Mouse (Mus musculus): ENCODE measurements around the gene Bclaf1. TPM values are rescaled to one million over a fixed set of nuclear protein-coding genes. Genes with fewer than 3 reads are reported as not detected.

Bclaf1 gene
- total RNA-seq, 2 experiments from 2014 or later: 117 TPM

DNA sequence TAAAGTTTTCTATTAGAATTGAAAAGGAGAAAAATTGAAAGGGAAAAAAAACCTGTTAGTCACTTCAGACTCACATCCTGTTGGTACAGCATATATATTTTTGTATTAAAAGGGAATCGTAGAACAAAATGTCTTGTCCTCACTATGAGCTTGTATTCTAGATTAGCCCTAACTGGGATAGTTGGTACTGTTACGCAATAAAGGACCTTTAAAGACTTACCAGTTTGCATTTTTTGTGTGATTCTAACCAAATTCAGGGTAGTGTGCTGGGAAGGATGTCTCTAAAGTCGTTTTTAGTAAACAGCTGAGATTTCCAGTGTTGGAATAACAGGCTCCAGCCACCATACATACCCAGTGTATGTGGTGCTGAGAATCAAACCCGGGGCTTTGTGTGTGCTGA is 1.7 kb downstream of the Bclaf1 start:
- no peak for DNase-seq (ENCODE audit: low spot score in 2 of 2)

DNA sequence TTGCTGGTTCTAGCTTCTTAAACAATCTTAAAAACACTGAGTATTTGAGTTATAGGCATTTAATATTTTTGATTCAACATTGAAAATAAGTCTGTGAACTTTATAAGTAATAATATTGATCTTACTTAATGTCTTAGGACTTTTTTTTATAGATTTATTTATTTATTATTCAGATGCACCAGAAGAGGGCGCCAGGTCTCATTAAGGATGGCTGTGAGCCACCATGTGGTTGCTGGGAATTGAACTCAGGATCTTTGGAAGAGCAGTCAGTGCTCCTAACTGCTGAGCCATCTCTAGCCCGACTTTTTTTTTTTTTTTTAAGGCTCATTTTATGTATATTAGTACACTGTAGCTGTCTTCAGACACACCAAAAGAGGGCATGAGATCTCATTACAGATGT is 2.5 kb downstream of the Bclaf1 start:
- DNase-seq (ENCODE audit: low spot score in 2 of 2): no peak

DNA sequence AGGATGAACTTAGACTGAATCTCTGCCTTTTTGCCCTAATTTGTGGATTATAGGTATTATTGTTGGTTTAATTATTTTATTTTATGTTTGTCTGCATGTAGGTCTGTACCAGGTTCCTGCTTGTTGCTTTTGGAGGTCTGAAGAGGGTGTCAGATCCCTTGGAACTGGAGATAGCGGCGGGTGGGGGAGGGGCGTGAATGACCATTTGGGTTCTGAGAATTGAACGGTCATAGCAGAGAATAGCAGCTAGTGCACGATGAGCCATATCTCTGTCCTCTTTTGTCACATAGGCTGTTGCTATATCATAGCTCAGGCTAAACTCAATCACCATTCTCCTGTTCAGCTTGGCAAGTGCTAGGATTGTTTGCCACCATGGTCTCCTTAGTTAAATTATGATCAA is 5.2 kb downstream of the Bclaf1 start:
- DNase-seq (ENCODE audit: low spot score in 2 of 2): no peak

- no peak for DNase-seq (ENCODE audit: low spot score in 2 of 2)
These were observed 14.0 kb downstream of the Bclaf1 start for GRCm38 (mm10) chr10:20326226-20326625.

GRCm38 (mm10) chr10:20331262-20331661 is 19.0 kb downstream of the Bclaf1 start:
- DNase-seq (ENCODE audit: low spot score in 2 of 2): no peak

DNA sequence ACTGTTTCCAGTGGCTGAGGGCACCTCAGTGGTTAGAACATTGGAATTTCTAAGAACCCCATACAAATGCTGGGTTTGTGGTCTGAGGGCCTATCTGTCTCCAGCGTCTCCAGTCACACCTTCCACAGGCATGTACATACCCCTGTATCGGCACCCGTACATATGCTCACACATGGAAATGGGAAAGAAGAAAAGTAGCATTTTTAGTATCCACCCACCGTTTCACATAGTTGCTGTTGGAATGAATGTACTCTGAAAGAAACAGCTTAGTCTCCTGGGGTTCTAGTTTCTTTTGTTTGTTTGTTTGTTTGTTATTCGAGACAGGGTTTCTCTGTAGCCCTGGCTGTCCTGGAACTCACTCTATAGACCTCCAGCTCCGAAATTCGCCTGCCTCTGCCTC is 25.6 kb downstream of the Bclaf1 start:
- no peak for DNase-seq (ENCODE audit: low spot score in 2 of 2)

DNA sequence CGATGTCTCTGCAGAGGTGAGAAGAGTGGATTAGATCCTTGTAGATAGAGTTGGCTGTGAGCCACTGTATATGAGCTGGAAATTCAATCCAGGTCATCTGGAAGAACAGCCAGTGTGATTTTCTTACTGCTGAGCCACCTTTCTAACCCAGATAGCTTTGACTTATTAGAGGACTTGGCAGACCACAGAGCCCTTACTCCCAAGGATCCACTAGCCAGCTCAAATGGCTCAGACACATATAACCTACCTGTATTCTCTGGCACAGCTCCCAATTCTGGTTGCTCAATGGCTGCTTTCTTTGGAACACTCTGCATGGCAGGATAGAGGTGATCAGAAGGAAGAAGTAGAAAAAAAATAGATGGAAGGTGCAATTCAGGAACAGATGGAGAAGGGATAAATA is 33.5 kb downstream of the Bclaf1 start:
- no peak for DNase-seq (ENCODE audit: low spot score in 2 of 2)

DNA sequence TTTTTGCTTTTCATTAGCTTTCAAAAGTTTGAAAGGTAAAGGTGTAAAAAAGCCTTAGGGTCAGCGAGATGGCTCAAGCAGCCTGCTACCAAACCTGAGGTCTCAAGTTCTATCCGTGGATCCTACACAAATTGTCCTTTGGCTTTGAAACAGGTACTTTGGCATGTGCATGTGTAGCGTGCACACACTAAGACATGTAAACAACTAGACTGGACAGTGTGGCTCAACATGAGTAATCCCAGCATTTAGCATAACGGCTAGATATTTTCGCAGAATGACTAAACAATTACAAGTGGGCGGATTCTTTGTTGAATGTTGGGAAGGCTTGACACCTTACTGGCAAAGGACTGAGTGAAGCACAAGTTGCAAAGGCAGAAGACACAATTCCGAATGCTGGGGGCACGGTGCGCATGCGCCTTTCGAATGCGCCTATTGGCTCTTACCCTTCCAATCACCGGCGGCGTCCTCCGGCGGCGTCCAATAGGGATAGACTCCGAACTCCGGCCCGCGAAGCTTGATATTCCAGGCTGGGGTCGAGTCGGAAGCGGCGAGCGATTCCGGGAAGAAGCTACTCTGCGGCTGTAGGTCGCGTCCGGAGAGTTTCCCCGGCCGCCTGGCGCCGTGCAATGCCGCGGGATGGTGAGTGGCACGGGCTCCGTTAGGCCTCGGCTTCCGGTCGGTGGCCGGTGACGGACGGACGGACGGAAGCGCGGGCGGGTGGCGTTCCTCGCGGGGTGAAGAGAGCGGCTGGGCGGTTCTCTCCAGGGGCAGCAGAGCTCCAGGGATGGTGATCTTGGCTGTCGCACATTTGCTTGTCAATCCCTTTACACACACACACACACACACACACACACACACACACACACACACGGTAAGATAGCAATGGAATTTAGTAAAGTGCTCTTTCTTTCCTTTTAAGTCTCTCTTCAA is 35.3 kb downstream of the Bclaf1 start, which contains the start of gene Mtfr2:
Gene Mtfr2 (plus strand): TSS at position 486 of the 930 bp plus-strand sequence.
- peak; percentile 90 to 96 for DNase-seq (ENCODE audit: low spot score in 2 of 2)

DNA sequence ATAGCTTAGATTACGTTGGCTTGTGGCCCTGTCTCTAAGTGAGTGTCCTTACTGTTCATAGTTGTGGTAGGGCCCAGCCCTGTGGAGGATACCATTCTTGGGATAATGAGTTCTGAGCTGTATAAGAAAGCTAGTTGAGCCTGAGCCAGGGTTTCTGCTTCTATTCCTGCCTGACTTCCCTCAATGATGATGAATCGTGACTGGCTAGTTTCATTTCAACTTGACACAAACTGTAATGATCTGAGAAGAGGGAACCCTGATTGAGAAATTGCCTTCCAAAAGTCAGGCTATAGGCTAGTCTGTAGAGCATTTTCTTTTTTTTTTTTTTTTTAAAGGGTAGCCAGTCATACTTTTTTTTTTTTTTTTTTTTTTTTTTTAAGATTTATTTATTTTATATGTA is 36.6 kb downstream of the Bclaf1 start:
- DNase-seq (ENCODE audit: low spot score in 2 of 2): no peak

- DNase-seq (ENCODE audit: low spot score in 2 of 2): peak in 1 of 2 experiments; percentile 46
These were observed 49.5 kb downstream of the Bclaf1 start for GRCm38 (mm10) chr10:20361542-20362449.

- no peak for DNase-seq (ENCODE audit: low spot score in 2 of 2)
These were observed 50.3 kb downstream of the Bclaf1 start for GRCm38 (mm10) chr10:20362450-20363118.

GRCm38 (mm10) chr10:20372046-20372445 is 59.8 kb downstream of the Bclaf1 start:
- DNase-seq (ENCODE audit: low spot score in 2 of 2): no peak

DNA sequence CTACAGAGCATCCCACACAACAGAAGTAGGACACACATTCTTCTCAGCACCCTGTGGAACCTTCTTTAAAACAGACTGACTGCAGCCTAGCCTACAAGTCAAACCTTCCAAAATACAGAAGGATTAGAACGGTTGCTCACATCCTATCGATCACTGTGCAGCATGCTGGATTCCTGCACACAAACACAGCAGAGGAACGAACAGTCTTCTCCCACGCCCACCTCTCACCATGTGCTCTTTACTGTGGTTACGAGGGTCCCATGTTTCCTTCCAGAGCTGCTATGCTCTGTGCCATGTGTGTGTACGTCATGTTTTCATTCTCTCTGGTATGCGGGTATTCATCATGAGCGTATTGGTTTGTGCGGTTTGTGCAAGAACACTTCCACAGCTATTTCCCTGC is 65.4 kb downstream of the Bclaf1 start:
- peak in 1 of 2 experiments; percentile 84 for DNase-seq (ENCODE audit: low spot score in 2 of 2)

DNA sequence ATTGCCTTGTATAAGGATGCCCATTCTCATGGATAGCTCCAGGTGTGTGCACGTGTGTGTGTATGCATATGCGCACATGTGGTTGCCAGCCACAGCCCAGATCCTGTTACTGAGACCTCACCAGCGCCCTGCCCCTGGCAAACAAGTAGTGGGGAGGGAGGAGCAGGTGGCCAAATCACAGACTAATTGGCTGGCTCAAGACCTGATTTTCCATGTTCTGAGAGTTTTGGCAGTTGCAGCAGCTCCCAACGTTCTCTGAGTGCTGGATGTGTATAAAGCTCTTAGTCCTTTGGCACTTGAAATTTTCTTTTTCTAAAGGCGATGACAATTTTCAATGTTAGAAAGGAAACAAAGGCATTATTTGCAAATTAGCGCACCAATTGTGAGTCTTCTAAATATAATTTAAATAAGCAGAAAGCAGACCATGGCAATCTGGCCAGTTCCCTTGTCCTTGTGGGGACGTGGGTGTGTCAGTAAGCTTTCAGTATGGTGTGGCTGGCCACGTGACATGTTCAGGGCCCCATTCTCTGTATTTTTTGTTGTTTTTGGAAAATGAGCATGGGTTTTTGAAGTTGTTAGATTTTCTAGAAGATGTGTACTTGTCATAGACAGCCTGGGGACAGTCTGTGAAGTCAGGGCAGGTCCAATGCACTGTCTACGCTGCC is 66.9 kb downstream of the Bclaf1 start:
- peak in 1 of 2 experiments; percentile 69 for DNase-seq (ENCODE audit: low spot score in 2 of 2)

DNA sequence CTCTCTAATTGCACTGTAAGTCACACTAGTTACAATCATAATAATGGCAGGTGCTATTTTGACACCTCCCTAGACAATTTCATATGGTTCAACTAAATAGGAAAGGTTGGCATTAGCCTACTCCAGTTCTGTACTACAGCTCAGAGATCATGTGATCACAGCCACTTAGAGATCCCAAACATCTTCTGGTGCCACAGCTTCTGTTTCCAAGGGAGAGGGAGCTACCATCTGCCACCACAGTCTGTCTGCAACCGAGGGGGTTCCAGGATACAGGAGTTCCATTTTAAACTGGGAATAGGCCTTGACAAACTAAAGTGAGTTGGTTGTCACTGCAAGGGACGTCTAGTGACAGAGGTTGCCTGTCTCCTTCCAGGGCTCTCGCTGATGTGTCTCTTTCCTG is 68.5 kb downstream of the Bclaf1 start:
- DNase-seq (ENCODE audit: low spot score in 2 of 2): peak; percentile 85 to 93

DNA sequence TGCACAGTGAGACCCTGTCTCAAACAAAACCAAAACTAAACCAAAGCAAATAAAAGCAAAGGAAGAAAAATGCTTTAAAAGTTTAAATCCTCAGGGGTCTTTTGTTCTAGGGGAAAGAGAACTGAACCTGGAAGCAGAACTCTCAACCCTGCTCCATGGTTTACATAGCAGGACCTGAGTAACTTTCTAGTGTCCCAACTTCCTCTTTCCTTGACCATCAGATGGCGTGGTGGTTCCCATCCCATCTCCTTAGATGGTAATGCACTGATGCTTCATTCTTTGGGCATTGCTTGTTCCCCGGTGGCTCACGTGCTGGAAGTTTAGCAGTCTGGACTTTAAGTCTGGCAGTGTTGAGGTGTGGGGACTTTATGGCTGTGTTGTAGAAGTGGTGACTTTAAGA is 69.1 kb downstream of the Bclaf1 start:
- DNase-seq (ENCODE audit: low spot score in 2 of 2): no peak

DNA sequence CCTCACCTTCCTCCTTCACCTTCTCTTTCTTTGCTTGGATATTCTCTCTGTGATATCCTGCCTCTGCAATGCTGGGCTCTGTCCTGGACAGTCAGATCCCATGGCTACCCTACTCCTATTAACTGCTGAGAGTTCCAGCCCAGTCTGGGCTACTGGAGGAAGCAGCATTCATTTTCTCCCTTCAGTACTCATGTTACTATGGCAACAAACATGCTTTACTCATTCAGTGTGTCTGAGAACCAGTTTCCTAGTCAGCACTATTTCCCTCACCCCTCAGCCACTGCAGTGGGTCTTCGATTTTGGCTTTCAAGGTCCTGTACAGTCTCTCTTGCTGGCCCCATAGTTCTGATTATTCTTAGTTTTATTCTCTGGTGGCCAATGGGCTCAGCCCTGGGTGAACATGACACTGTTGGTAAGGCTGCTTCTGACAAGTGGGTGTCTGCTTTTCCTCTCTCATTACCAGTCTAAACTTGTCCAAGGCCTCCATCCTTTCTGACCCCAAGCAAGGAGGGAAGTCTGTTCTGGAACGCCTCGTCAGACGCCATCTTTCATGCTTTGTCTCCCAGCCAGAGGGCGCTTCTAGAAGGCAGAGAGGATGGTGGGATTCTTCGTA is 70.6 kb downstream of the Bclaf1 start:
- peak in 1 of 2 experiments; percentile 37 for DNase-seq (ENCODE audit: low spot score in 2 of 2)

DNA sequence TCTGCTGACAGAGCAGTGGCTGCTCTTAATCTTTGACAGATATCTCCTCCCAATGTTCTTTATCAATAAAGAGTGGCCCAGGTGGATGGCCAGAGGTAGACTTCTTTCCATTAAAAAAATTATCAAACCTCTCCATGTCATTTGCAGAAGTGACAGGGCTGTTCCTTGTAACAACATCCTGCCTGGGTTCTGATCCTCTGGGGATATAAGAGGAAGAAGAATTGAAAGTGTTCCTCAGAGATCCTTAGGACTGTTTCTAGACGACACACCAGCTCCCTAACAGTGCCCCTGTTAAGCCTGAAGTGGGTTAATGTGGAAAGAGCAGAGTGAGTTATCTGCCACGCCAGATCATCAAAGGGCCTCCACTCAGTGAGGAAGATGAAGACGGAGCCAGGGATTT is 78.3 kb downstream of the Bclaf1 start:
- no peak for DNase-seq (ENCODE audit: low spot score in 2 of 2)
